Mouse (Mus musculus) kidney, postnatal 4 days (tissue): ENCODE results near the gene Cebpa.
A peak's percentile ranks its signal among the peaks of the same experiment; 100 is the strongest.

Source experiments
- DNase-seq, 2 experiments: peaks; one replicate each; pipeline ENCODE4 v3.0.0; 2021; ENCODE audit warnings: mixed read lengths in 2 of 2

Gene Cebpa

DNA sequence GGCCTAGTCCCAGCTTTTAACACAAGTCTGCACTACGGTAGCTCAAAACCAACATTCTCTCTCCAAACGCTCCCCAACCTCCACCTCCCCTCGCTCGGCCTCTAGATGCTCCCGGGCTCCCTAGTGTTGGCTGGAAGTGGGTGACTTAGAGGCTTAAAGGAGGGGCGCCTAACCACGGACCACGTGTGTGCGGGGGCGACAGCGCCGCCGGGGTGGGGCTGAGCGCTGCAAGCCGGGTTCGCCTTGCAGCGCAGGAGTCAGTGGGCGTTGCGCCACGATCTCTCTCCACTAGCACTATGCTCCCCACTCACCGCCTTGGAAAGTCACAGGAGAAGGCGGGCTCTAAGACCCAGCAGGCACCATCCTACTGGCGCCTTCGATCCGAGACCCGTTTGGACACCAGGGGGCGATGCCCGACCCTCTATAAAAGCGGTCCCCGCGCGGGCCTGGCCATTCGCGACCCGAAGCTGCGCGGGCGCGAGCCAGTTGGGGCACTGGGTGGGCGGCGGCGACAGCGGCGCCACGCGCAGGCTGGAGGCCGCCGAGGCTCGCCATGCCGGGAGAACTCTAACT lies at the start of gene Cebpa:
Gene Cebpa, plus strand, starts transcription at position 453 of the 573 bp plus-strand sequence.
- peak; percentile 97 to 98 for DNase-seq

DNA sequence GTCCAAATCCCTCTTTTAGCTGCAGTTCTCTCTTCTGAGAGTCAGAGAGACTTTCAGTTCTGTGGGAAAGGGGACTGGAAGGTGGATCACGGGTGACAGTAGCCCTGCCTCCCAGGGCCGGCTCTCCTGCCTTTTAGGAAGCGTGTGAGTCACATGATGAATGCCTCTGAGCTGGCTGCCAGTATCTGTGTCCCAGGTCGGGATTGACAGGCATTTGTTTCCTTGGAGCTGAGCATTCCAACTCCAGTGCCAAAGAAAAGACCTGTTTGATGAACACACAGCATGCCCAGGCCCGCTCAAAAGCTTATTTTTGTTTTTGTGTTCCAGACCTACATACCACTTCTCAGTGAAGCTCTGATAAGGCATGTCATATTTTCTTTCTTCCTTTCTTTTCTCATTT lies 42.4 kb upstream of the Cebpa start:
- DNase-seq, result no peak

DNA sequence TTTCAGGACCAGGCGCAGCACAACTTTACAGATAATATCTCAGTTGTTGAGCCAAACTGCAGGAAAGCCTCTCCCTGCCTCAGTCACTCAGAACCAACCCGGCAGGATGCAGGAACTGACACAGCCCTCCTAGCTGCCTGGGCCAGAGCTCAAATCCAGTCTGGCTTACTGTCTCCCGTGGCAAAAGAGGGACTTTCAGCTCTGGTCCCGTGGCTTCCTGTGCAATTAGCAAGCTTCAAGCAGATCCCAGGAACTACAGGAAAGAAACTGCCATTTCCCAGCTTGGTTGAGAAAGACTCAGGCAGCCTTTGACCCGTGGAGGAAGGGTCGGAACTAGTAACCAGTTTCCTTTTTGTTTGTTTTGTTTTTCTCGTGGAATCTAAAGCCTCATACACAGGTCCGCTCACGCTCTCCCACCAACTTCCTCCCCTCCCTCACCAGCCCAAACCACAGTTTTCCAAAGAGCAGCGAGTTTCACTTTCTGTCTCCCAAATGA lies 38.2 kb upstream of the Cebpa start:
- DNase-seq, result peak; percentile 53 to 74

GRCm38 (mm10) chr7:35081406-35082104 lies 37.5 kb upstream of the Cebpa start:
- no peak for DNase-seq

DNA sequence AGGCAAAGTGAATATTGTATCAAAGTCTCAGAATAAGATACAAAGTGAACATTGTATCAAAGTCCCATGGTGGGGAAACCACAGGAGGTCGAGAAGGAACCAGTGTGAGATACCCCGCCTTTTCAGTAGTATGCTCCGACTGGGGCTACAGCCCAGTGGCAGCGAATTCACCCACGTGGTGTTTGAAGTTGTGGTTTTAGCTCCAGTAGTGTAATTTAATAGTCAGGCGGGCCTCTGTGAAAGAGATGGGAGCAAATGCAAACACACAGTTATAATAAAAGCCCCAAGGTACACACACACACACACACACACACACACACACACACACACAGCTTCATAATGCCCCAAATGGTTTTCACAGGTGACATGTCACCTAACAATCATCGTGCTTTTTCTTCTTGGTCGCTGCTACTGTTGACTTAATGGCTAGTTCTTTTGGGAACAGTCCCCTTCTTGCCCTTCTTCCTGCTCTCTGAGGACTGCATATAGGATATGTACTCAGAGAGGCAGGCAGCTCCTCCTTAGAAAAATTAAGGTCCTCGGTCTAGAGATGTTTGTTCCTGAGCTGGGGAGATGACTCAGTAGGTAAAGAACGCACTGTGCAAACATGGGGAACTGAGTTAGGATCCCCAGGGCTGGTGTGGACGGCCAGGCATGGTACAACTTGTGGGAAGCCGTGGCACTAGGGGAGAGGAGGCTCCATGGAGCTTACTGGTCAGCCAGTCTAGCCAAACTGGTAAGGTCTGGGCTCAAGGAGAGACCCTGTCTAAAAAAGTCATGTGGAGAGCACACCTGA lies 34.3 kb upstream of the Cebpa start:
- DNase-seq, result no peak

DNA sequence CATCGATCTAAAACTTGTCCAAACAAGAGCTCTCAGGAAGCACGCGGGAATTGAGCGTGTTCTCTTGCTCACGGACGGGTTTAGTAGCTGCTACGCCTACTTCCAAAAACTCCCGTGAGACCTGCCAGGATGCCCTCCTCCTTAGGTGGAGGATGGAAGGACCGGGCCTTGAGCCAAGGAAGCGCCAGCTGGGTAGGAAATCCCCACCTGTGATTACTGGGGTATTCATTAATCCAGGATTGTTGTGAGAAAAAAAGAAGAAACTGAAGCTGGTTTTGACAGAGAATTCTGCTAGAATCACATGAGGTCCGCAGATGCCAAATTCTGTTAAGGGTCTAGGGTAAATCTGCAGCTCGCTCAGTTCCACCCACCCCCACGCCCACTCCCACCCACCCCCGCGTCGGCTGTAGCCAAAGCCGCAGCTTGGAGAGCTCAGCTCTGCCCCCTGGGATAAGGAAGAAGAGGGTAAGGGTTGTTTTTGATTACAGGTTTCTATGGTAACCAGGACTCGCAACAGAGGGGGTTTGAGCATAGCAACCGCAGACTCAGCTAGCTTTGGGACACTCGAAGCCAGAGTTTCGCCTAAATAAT lies 32.7 kb upstream of the Cebpa start:
- DNase-seq, result peak; percentile 56 to 70

GRCm38 (mm10) chr7:35090550-35090949 lies 28.5 kb upstream of the Cebpa start:
- no peak for DNase-seq

DNA sequence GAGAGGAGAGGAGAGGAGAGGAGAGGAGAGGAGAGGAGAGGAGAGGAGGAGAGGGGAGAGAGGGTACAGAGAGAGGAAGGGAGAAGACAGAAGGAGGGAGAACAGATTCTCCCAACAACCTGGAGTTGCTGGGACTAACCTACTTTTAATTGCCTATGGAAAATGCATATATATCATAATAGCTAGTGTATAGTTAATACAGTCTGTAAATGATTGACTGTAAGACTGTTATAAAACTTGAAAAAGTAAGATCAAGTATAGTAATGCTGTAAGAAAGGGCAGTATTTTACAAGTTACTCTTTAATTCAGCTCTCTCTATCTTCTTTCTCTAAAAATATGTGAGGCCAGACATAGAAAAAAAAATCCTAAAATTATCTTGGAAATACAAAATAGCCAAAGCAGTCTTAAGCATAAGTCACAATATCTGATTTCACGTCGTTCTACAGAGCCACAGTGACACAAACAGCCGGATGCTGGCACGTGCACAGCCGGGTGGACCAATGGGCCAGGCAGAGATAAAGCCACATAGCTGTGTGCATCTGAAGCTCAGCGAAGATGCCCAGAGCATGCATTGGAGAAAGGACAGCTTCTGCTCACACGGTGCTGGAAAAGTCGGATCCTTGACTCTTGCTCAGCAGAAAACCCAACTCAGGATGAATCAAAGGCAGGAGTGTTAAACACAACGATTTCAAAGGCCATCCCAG lies 24.0 kb upstream of the Cebpa start:
- DNase-seq, result no peak

GRCm38 (mm10) chr7:35098777-35099176 lies 20.3 kb upstream of the Cebpa start:
- no peak for DNase-seq

- no peak for DNase-seq
Observed at GRCm38 (mm10) chr7:35099528-35099927, 19.6 kb upstream of the Cebpa start.

DNA sequence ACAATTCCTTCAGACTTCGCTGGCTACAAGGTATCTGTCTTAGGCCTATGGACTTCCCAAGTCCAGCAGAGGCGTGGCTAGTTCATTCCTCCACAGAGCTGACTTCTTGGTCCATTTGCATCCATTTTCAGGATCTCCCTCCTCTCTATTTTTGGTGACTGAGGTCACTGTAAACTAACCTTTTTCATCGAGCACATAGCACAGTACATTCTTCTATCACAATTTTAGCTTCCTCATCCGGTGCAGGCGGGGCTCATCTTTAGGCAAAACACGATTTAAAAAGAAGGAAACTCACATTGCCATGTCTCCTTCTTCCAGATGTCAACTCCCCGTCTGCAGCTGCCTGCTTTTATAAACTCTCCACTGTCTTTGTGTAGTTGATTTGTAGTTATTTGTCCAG lies 12.5 kb upstream of the Cebpa start:
- no peak for DNase-seq

GRCm38 (mm10) chr7:35107630-35108029 lies 11.5 kb upstream of the Cebpa start:
- DNase-seq, result no peak

- no peak for DNase-seq
Observed at GRCm38 (mm10) chr7:35108046-35108445, 11.0 kb upstream of the Cebpa start.

DNA sequence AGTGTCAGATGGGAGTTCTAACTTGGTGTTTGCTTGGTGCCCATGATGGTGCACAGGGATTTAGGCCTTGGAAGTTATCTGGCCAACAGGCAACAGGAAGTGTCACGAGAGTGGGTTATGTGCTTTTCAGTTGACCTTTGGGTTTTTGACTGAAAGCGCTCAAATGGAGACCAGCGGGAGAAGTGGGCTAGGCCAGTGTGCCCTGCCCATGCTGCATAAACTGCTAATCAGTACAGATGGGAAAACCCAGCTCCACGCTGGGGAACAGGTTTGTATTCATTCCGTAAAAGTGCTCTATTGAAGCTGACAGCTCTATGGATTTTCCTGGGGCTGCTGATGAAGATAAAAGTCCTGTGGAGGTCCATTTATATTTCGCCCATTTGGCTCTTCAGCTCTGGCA lies 10.4 kb upstream of the Cebpa start:
- no peak for DNase-seq

GRCm38 (mm10) chr7:35113136-35113535 lies 6.0 kb upstream of the Cebpa start:
- DNase-seq, result no peak

GRCm38 (mm10) chr7:35113721-35114120 lies 5.4 kb upstream of the Cebpa start:
- DNase-seq, result no peak

- DNase-seq, result no peak
Observed at GRCm38 (mm10) chr7:35116524-35116923, 2.6 kb upstream of the Cebpa start.

DNA sequence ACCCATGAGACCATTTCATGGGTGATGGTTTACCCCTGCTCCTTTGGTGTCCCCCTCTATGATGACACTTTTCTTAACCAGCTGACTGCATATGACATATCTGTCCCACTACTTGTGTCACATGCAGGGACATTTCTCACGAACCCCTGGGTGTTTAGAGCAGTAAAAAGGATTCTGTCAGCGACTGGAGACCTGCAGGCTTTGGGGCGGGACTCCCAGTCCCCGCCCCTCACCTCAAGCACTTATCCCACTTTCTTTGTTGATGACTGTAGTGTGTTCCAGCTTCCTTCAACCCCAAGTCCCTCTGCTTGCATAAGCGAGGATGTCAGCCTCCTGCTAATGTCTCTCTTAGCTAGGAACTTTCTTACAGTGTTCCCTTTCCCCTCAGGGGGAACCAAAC lies 2.0 kb upstream of the Cebpa start:
- DNase-seq, result no peak

DNA sequence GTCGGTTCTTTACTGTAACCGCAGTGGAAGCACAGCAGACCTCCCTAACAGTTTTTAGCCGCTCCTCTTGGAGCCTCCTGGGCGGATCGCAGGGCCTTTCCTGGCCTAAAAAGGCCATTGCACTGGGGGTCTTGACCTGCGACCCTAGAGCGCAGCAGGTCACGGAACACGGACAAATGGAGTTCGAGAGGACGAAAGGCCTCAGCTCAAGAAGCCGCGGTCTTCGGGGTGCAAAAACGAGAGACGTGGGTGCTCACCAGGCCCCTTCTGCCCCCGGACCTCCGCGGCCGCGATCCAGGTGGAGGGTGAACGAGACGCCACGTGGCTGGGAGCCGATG lies 1.4 kb upstream of the Cebpa start:
- DNase-seq, result no peak

DNA sequence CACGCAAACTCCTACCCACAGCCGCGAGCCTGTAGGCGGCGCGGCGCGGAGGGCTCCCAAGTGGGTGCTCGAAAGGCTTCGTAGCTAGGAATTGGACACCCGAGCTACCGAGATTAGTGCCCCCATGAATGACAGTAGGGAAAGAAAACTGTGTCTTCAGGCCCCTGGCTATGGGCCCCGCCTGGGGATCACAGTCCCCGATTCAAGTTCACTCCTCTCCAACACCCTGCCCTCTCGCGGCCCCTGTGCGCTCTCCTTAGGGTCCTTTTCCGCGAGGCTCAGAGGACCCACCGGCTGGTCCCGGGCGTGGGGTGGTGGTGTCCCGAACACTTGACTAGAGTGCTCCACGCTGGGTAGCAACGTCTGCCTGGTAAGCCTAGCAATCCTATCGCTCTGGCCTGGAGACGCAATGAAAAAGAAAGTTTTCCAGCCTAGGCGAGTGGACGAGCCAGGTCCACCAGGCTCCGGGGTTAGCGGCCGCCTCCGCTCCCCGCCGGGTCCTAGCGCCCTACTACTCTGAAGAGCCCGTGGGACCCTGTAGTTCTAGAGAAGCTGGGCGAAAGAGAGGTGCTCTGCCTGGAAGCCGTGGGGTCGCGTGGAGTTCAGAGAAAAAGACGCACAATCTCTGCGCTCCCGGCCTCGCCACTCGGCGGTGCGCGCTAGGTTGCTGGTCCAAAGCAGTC lies 853 bp upstream of the Cebpa start:
- peak; percentile 84 to 91 for DNase-seq

DNA sequence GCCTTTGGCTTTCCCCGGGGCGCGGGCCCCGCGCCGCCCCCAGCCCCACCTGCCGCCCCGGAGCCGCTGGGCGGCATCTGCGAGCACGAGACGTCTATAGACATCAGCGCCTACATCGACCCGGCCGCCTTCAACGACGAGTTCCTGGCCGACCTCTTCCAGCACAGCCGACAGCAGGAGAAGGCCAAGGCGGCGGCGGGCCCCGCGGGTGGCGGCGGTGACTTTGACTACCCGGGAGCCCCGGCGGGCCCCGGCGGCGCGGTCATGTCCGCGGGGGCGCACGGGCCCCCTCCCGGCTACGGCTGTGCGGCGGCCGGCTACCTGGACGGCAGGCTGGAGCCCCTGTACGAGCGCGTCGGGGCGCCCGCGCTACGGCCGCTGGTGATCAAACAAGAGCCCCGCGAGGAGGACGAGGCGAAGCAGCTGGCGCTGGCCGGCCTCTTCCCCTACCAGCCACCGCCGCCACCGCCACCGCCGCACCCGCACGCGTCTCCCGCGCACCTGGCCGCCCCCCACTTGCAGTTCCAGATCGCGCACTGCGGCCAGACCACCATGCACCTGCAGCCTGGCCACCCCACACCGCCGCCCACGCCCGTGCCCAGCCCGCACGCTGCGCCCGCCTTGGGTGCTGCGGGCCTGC lies 533 bp downstream of the Cebpa start:
- DNase-seq, result peak; percentile 64 to 80
